Mouse (Mus musculus): ENCODE results near the gene Dact3. TPM values are rescaled to one million over a fixed set of nuclear protein-coding genes. Genes with fewer than 3 reads are reported as not detected.

Gene Dact3
- 4.5 and 7.0 TPM in 2 replicates for total RNA-seq (2012; rRNA removed)

GRCm38 (mm10) chr7:16875310-16875325 lies at the start of gene Dact3:
Dact3 (plus strand) TSS chr7:16875317.
- in situ Hi-C loops (cut with MboI; ENCODE audit: low sequenced_read_pairs in 2 of 2, unreplicated experiment in 2 of 2), result no loop called here
- Histone ChIP-seq H3K9ac (ENCODE audit: insufficient read depth, low read depth, low read length, poor library complexity, severe bottlenecking) (peak within 1 kb of the TSS; percentile 81), H3K36me3 (ENCODE audit: control insufficient read depth, insufficient read depth, low read length, poor library complexity, severe bottlenecking) (no peaks in the 10 kb centered on the region; the same call in 1 of the 2 replicates), H3K4me3 (ENCODE audit: insufficient read depth in 1 of 2, low read depth in 1 of 2, low read length in 2 of 2, poor library complexity in 1 of 2, severe bottlenecking in 1 of 2) (peak within 1 kb of the TSS; percentile 80 to 95), H3K9me3 (ENCODE audit: control insufficient read depth, insufficient read depth, low read depth, low read length) (no peaks in the 10 kb centered on the region), H3K4me1 (ENCODE audit: control insufficient read depth in 2 of 2, insufficient read depth in 2 of 2, low read length in 2 of 2, poor library complexity in 1 of 2) (peaks cover 4 to 7% of the 10 kb centered on the region in 2 experiments; a peak in 3 of 4 replicates), H3K27ac (ENCODE audit: insufficient read depth, low read depth, low read length, poor library complexity, severe bottlenecking) (peak within 1 kb of the TSS; percentile 66)
- no peak for TF ChIP-seq MAFK (IDR thresholded peaks at IDR 0.05; ENCODE audit: insufficient read depth, low read depth, low read length)
- no peak for TF ChIP-seq ZC3H11A (IDR thresholded peaks at IDR 0.05; ENCODE audit: borderline replicate concordance, low read depth, low read length)
- TF ChIP-seq HCFC1 (IDR thresholded peaks at IDR 0.05; ENCODE audit: borderline replicate concordance, insufficient read depth, low read length), result no peak
- no peak for TF ChIP-seq CHD2 (IDR thresholded peaks at IDR 0.05; ENCODE audit: low read depth, low read length)
- no peak for TF ChIP-seq ZNF384 (IDR thresholded peaks at IDR 0.05; ENCODE audit: low read depth, low read length)
- no peak for DNase-seq (ENCODE audit: low read depth, low spot score)

GRCm38 (mm10) chr7:16825785-16826184 lies 49.3 kb upstream of the Dact3 start:
- in situ Hi-C loops (cut with MboI; ENCODE audit: low sequenced_read_pairs in 2 of 2, unreplicated experiment in 2 of 2), result no loop called here
- Histone ChIP-seq H3K4me1 (ENCODE audit: control insufficient read depth in 2 of 2, insufficient read depth in 2 of 2, low read length in 2 of 2, poor library complexity in 1 of 2) (peaks cover 0 to 6% of the 10 kb centered on the region in 2 experiments; a peak in 1 of 4 replicates), H3K9me3 (ENCODE audit: control insufficient read depth, insufficient read depth, low read depth, low read length) (no peaks in the 10 kb centered on the region), H3K4me3 (ENCODE audit: insufficient read depth in 1 of 2, low read depth in 1 of 2, low read length in 2 of 2, poor library complexity in 1 of 2, severe bottlenecking in 1 of 2) (no peak overlapping the region), H3K27ac (ENCODE audit: insufficient read depth, low read depth, low read length, poor library complexity, severe bottlenecking) (no peak overlapping the region), H3K9ac (ENCODE audit: insufficient read depth, low read depth, low read length, poor library complexity, severe bottlenecking) (no peak overlapping the region), H3K36me3 (ENCODE audit: control insufficient read depth, insufficient read depth, low read length, poor library complexity, severe bottlenecking) (peaks cover 43% of the 10 kb centered on the region)
- no peak for DNase-seq (ENCODE audit: low read depth, low spot score)
- TF ChIP-seq ZNF384 (IDR thresholded peaks at IDR 0.05; ENCODE audit: low read depth, low read length), result 0 out of 2 replicates have a peak, but pooled peaks have one; percentile 16
- no peak for TF ChIP-seq MAFK (IDR thresholded peaks at IDR 0.05; ENCODE audit: insufficient read depth, low read depth, low read length)

- no peak for TF ChIP-seq ZC3H11A (IDR thresholded peaks at IDR 0.05; ENCODE audit: borderline replicate concordance, low read depth, low read length)
- no peak for TF ChIP-seq CHD2 (IDR thresholded peaks at IDR 0.05; ENCODE audit: low read depth, low read length)
- no peak for TF ChIP-seq MAFK (IDR thresholded peaks at IDR 0.05; ENCODE audit: insufficient read depth, low read depth, low read length)
- no peak for TF ChIP-seq HCFC1 (IDR thresholded peaks at IDR 0.05; ENCODE audit: borderline replicate concordance, insufficient read depth, low read length)
- no peak for TF ChIP-seq ZNF384 (IDR thresholded peaks at IDR 0.05; ENCODE audit: low read depth, low read length)
- no peak overlapping the region; the same call in 1 of the 2 replicates for H3K9ac ChIP-seq (ENCODE audit: insufficient read depth, low read depth, low read length, poor library complexity, severe bottlenecking)
- no peak overlapping the region; the same call in 1 of the 2 replicates for H3K27ac ChIP-seq (ENCODE audit: insufficient read depth, low read depth, low read length, poor library complexity, severe bottlenecking)
- in situ Hi-C loops (cut with MboI; ENCODE audit: low sequenced_read_pairs in 2 of 2, unreplicated experiment in 2 of 2), result no loop called here
- no peaks in the 10 kb centered on the region for H3K9me3 ChIP-seq (ENCODE audit: control insufficient read depth, insufficient read depth, low read depth, low read length)
- peaks cover 0 to 6% of the 10 kb centered on the region in 2 experiments; a peak in 1 of 4 replicates for H3K4me1 ChIP-seq (ENCODE audit: control insufficient read depth in 2 of 2, insufficient read depth in 2 of 2, low read length in 2 of 2, poor library complexity in 1 of 2)
- no peak overlapping the region for H3K4me3 ChIP-seq (ENCODE audit: insufficient read depth in 1 of 2, low read depth in 1 of 2, low read length in 2 of 2, poor library complexity in 1 of 2, severe bottlenecking in 1 of 2)
- peaks cover 50% of the 10 kb centered on the region for H3K36me3 ChIP-seq (ENCODE audit: control insufficient read depth, insufficient read depth, low read length, poor library complexity, severe bottlenecking)
- DNase-seq (ENCODE audit: low read depth, low spot score), result no peak
Observed at GRCm38 (mm10) chr7:16826571-16826970, 48.5 kb upstream of the Dact3 start.

- Histone ChIP-seq H3K4me3 (ENCODE audit: insufficient read depth in 1 of 2, low read depth in 1 of 2, low read length in 2 of 2, poor library complexity in 1 of 2, severe bottlenecking in 1 of 2) (no peak overlapping the region), H3K27ac (ENCODE audit: insufficient read depth, low read depth, low read length, poor library complexity, severe bottlenecking) (no peak overlapping the region), H3K36me3 (ENCODE audit: control insufficient read depth, insufficient read depth, low read length, poor library complexity, severe bottlenecking) (peaks cover 56% of the 10 kb centered on the region), H3K9me3 (ENCODE audit: control insufficient read depth, insufficient read depth, low read depth, low read length) (no peaks in the 10 kb centered on the region), H3K9ac (ENCODE audit: insufficient read depth, low read depth, low read length, poor library complexity, severe bottlenecking) (no peak overlapping the region), H3K4me1 (ENCODE audit: control insufficient read depth in 2 of 2, insufficient read depth in 2 of 2, low read length in 2 of 2, poor library complexity in 1 of 2) (peaks cover 0 to 6% of the 10 kb centered on the region in 2 experiments; a peak in 1 of 4 replicates)
- DNase-seq (ENCODE audit: low read depth, low spot score), result no peak
- TF ChIP-seq MAFK (IDR thresholded peaks at IDR 0.05; ENCODE audit: insufficient read depth, low read depth, low read length) (no peak), HCFC1 (IDR thresholded peaks at IDR 0.05; ENCODE audit: borderline replicate concordance, insufficient read depth, low read length) (no peak), ZNF384 (IDR thresholded peaks at IDR 0.05; ENCODE audit: low read depth, low read length) (no peak), ZC3H11A (IDR thresholded peaks at IDR 0.05; ENCODE audit: borderline replicate concordance, low read depth, low read length) (no peak), CHD2 (IDR thresholded peaks at IDR 0.05; ENCODE audit: low read depth, low read length) (no peak)
- in situ Hi-C loops (cut with MboI; ENCODE audit: low sequenced_read_pairs in 2 of 2, unreplicated experiment in 2 of 2), result no loop called here
Observed at GRCm38 (mm10) chr7:16827274-16827673, 47.8 kb upstream of the Dact3 start.

- no peaks in the 10 kb centered on the region for H3K9me3 ChIP-seq (ENCODE audit: control insufficient read depth, insufficient read depth, low read depth, low read length)
- H3K27ac ChIP-seq (ENCODE audit: insufficient read depth, low read depth, low read length, poor library complexity, severe bottlenecking), result no peak overlapping the region
- peaks cover 0 to 6% of the 10 kb centered on the region in 2 experiments; a peak in 1 of 4 replicates for H3K4me1 ChIP-seq (ENCODE audit: control insufficient read depth in 2 of 2, insufficient read depth in 2 of 2, low read length in 2 of 2, poor library complexity in 1 of 2)
- in situ Hi-C loops (cut with MboI; ENCODE audit: low sequenced_read_pairs in 2 of 2, unreplicated experiment in 2 of 2), result no loop called here
- DNase-seq (ENCODE audit: low read depth, low spot score), result no peak
- no peak for TF ChIP-seq ZNF384 (IDR thresholded peaks at IDR 0.05; ENCODE audit: low read depth, low read length)
- TF ChIP-seq CHD2 (IDR thresholded peaks at IDR 0.05; ENCODE audit: low read depth, low read length), result no peak
- TF ChIP-seq MAFK (IDR thresholded peaks at IDR 0.05; ENCODE audit: insufficient read depth, low read depth, low read length), result no peak
- no peak for TF ChIP-seq ZC3H11A (IDR thresholded peaks at IDR 0.05; ENCODE audit: borderline replicate concordance, low read depth, low read length)
- no peak for TF ChIP-seq HCFC1 (IDR thresholded peaks at IDR 0.05; ENCODE audit: borderline replicate concordance, insufficient read depth, low read length)
- H3K36me3 ChIP-seq (ENCODE audit: control insufficient read depth, insufficient read depth, low read length, poor library complexity, severe bottlenecking), result peaks cover 65% of the 10 kb centered on the region
- H3K4me3 ChIP-seq (ENCODE audit: insufficient read depth in 1 of 2, low read depth in 1 of 2, low read length in 2 of 2, poor library complexity in 1 of 2, severe bottlenecking in 1 of 2), result no peak overlapping the region
- no peak overlapping the region for H3K9ac ChIP-seq (ENCODE audit: insufficient read depth, low read depth, low read length, poor library complexity, severe bottlenecking)
Observed at GRCm38 (mm10) chr7:16830449-16830848, 44.7 kb upstream of the Dact3 start.
